7 mouse cellular contexts compared by ENCODE assay signal in genomic region chr7:141099911-141100691, GRCm38 (mm10). TPM values are rescaled to one million over a fixed set of nuclear protein-coding genes. Genes with fewer than 3 reads are reported as not detected.
DNase-seq lines count a peak whose midpoint lies in the region; ATAC-seq and TF ChIP-seq lines count a peak whose summit lies in the region.

Gene Sigirr, minus strand, starts transcription at chr7:141100572.

- H3K9me3 ChIP-seq in embryonic facial prominence, embryonic 14.5 days (ENCODE audit: control insufficient read depth, low read length) = no peaks in the 10 kb centered on the region
- no peaks in the 10 kb centered on the region for H3K9me3 ChIP-seq in hindbrain, postnatal 0 days (ENCODE audit: low read length)
- no peaks in the 10 kb centered on the region for H3K9me3 ChIP-seq in midbrain, embryonic 16.5 days (replicated peaks; ENCODE audit: control insufficient read depth, low read length, poor library complexity, severe bottlenecking)

- H3K4me1 ChIP-seq in embryonic facial prominence, embryonic 14.5 days (ENCODE audit: control insufficient read depth, insufficient read depth, low read length) = 0 out of 2 replicates have a peak, but pooled peaks cover 4% of the 10 kb centered on the region
- peaks cover 4% of the 10 kb centered on the region for H3K4me1 ChIP-seq in hindbrain, postnatal 0 days (ENCODE audit: insufficient read depth, low read length)
- H3K4me1 ChIP-seq in liver, adult 2 months (ENCODE audit: control insufficient read depth, insufficient read depth, low read length) = peaks cover 3% of the 10 kb centered on the region; the same call in 1 of the 2 replicates
- peaks cover 4% of the 10 kb centered on the region; the same call in 1 of the 2 replicates for H3K4me1 ChIP-seq in midbrain, embryonic 16.5 days (ENCODE audit: control insufficient read depth, insufficient read depth, low read length)
- H3K4me1 ChIP-seq in thymus, adult 2 months (replicated peaks; ENCODE audit: control insufficient read depth, insufficient read depth, low read length) = peaks cover 30% of the 10 kb centered on the region

- H3K79me2 ChIP-seq in liver, adult 2 months (ENCODE audit: control insufficient read depth, insufficient read depth, low read length) = no peaks in the 10 kb centered on the region

- no peak for TF ChIP-seq POLR2A in liver, adult 2 months (IDR thresholded peaks at IDR 0.05; ENCODE audit: extremely low read depth, insufficient read depth, low read length)
- TF ChIP-seq POLR2A in thymus, adult 2 months (IDR thresholded peaks at IDR 0.05; ENCODE audit: control insufficient read depth, extremely low read depth, insufficient read depth, low read length, poor library complexity) = peak; percentile 66; the same call in 1 of the 2 replicates

- peak within 1 kb of the TSS; percentile 53 for H3K9ac ChIP-seq in embryonic facial prominence, embryonic 14.5 days (ENCODE audit: low read depth, low read length)
- peak within 1 kb of the TSS; percentile 28; the same call in 1 of the 2 replicates for H3K9ac ChIP-seq in hindbrain, postnatal 0 days (replicated peaks; ENCODE audit: low read length)
- peak within 1 kb of the TSS; percentile 55 for H3K9ac ChIP-seq in liver, adult 2 months (ENCODE audit: low read depth, low read length)
- H3K9ac ChIP-seq in midbrain, embryonic 16.5 days (ENCODE audit: low read depth, low read length) = peak within 1 kb of the TSS; percentile 62

- H3K36me3 ChIP-seq in embryonic facial prominence, embryonic 14.5 days (ENCODE audit: control insufficient read depth, insufficient read depth, low read length) = no peaks in the 10 kb centered on the region
- H3K36me3 ChIP-seq in hindbrain, postnatal 0 days (ENCODE audit: insufficient read depth, low read length) = no peaks in the 10 kb centered on the region
- no peaks in the 10 kb centered on the region for H3K36me3 ChIP-seq in liver, adult 2 months (ENCODE audit: control insufficient read depth, insufficient read depth, low read length)
- H3K36me3 ChIP-seq in midbrain, embryonic 16.5 days (ENCODE audit: control insufficient read depth, insufficient read depth, low read length) = no peaks in the 10 kb centered on the region
- no peaks in the 10 kb centered on the region for H3K36me3 ChIP-seq in thymus, adult 2 months (ENCODE audit: control insufficient read depth, insufficient read depth, low read length)

- H3K4me2 ChIP-seq in embryonic facial prominence, embryonic 14.5 days (ENCODE audit: low read depth, low read length) = peak within 1 kb of the TSS; percentile 75
- H3K4me2 ChIP-seq in hindbrain, postnatal 0 days (ENCODE audit: low read depth, low read length) = peak within 1 kb of the TSS; percentile 63
- peak within 1 kb of the TSS; percentile 84 for H3K4me2 ChIP-seq in midbrain, embryonic 16.5 days (ENCODE audit: low read length)

- DNase-seq in B cell, adult 2 months = peak; percentile 68 to 69
- peak; percentile 80 for DNase-seq in CD4-positive helper T cell, adult 2 months (ENCODE audit: low read depth, low spot score)
- peak; percentile 68 for DNase-seq in embryonic facial prominence, embryonic 14.5 days (ENCODE audit: low spot score)
- DNase-seq in hindbrain, postnatal 0 days (ENCODE audit: low spot score) = peak; percentile 69
- DNase-seq in liver, adult 2 months (ENCODE audit: extremely low read depth, low read depth, low spot score) = no peak
- DNase-seq in thymus, adult 2 months = peak; percentile 75

- TF ChIP-seq CTCF in hindbrain, postnatal 0 days (IDR thresholded peaks at IDR 0.05; ENCODE audit: low read depth) = no peak
- TF ChIP-seq CTCF in liver, adult 2 months (IDR thresholded peaks at IDR 0.05; ENCODE audit: low read depth, low read length) = no peak
- no peak for TF ChIP-seq CTCF in thymus, adult 2 months (IDR thresholded peaks at IDR 0.05; ENCODE audit: borderline replicate concordance, control insufficient read depth, extremely low read depth, insufficient read depth, low read length, poor library complexity)

- H3K4me3 ChIP-seq in embryonic facial prominence, embryonic 14.5 days (ENCODE audit: low read depth, low read length) = peak within 1 kb of the TSS; percentile 40
- peak within 1 kb of the TSS; percentile 43 for H3K4me3 ChIP-seq in hindbrain, postnatal 0 days (ENCODE audit: low read length)
- H3K4me3 ChIP-seq in liver, adult 2 months (ENCODE audit: insufficient read depth, low read depth, low read length) = peak within 1 kb of the TSS; percentile 69
- peak within 1 kb of the TSS; percentile 49 for H3K4me3 ChIP-seq in midbrain, embryonic 16.5 days (ENCODE audit: low read depth, low read length)
- peak within 1 kb of the TSS; percentile 40 for H3K4me3 ChIP-seq in thymus, adult 2 months (ENCODE audit: control insufficient read depth, insufficient read depth, low read length)

- peaks cover 35% of the 10 kb centered on the region for H3K27me3 ChIP-seq in embryonic facial prominence, embryonic 14.5 days (replicated peaks; ENCODE audit: control insufficient read depth, insufficient read depth, low read length)
- H3K27me3 ChIP-seq in hindbrain, postnatal 0 days (ENCODE audit: insufficient read depth, low read length) = 0 out of 2 replicates have a peak, but pooled peaks cover 7% of the 10 kb centered on the region
- H3K27me3 ChIP-seq in liver, adult 2 months (ENCODE audit: control insufficient read depth, insufficient read depth, low read length) = no peaks in the 10 kb centered on the region
- H3K27me3 ChIP-seq in midbrain, embryonic 16.5 days (ENCODE audit: control insufficient read depth, insufficient read depth, low read depth, low read length) = peaks cover 34% of the 10 kb centered on the region
- no peaks in the 10 kb centered on the region for H3K27me3 ChIP-seq in thymus, adult 2 months (ENCODE audit: control insufficient read depth, insufficient read depth, low read length)

- ATAC-seq in embryonic facial prominence, embryonic 14.5 days (ENCODE audit: low read depth) = peak; percentile 78
- ATAC-seq in hindbrain, postnatal 0 days = peak; percentile 79
- ATAC-seq in midbrain, embryonic 16.5 days = peak; percentile 21; the same call in 1 of the 2 replicates

- 1% methylated on average over 50 of the region's 56 CpGs for WGBS in embryonic facial prominence, embryonic 14.5 days
- 1% methylated on average over 56 of the region's 56 CpGs for WGBS in hindbrain, postnatal 0 days
- WGBS in liver, adult 2 months = 2% methylated on average over 56 of the region's 56 CpGs
- under 1% methylated on average over 56 of the region's 56 CpGs for WGBS in midbrain, embryonic 16.5 days
- 14% methylated on average over 56 of the region's 56 CpGs for WGBS in thymus, adult 2 months

- H3K27ac ChIP-seq in embryonic facial prominence, embryonic 14.5 days (replicated peaks; ENCODE audit: low read depth, low read length) = no peak within 1 kb of the TSS
- no peak within 1 kb of the TSS for H3K27ac ChIP-seq in hindbrain, postnatal 0 days
- no peak within 1 kb of the TSS for H3K27ac ChIP-seq in liver, adult 2 months (replicated peaks; ENCODE audit: insufficient read depth, low read depth, low read length)
- no peak within 1 kb of the TSS for H3K27ac ChIP-seq in midbrain, embryonic 16.5 days (ENCODE audit: low read length)
- H3K27ac ChIP-seq in thymus, adult 2 months (ENCODE audit: control insufficient read depth, insufficient read depth, low read length) = no peak within 1 kb of the TSS

RNA-seq across cellular contexts. Expression of gene Sigirr, which starts in this region (rescaled TPM):
- polyA plus RNA-seq in embryonic facial prominence, embryonic 14.5 days (2014; fragmentation: Nextera tagmentation; extraction: Ambion mirVana) = 4.0 and 4.4 TPM in 2 replicates
- total RNA-seq in hindbrain, postnatal 0 days (2014; rRNA removed) = 1.2 and 19.5 TPM in 2 replicates
- 2.4 and 2.6 TPM in 2 replicates for polyA plus RNA-seq in hindbrain, postnatal 0 days (2015; fragmentation: Nextera tagmentation; extraction: Ambion mirVana)
- 21.8 and 28.5 TPM in 2 replicates for total RNA-seq in liver, adult 2 months (2014; rRNA removed)
- polyA plus RNA-seq in liver, adult 2 months (2012; rRNA removed) = 42.4 and 42.5 TPM in 2 replicates
- 1.7 and 2.0 TPM in 2 replicates for polyA plus RNA-seq in midbrain, embryonic 16.5 days (2015; fragmentation: Nextera tagmentation; extraction: Ambion mirVana)
- polyA plus RNA-seq in thymus, adult 2 months (2012; rRNA removed) = 62.4 and 67.3 TPM in 2 replicates

Comparison
In these comparisons a context has a peak if more than half of its experiments do, and no peak if none do; other contexts are left out.
1. ATAC-seq: peak in every context shown above with its lines; median percentile 79 in hindbrain, postnatal 0 days; 78 in embryonic facial prominence, embryonic 14.5 days; 21 in midbrain, embryonic 16.5 days.